Mouse (Mus musculus): Measurements from ENCODE around the gene Neurl4. TPM values are rescaled to one million over a fixed set of nuclear protein-coding genes. Genes with fewer than 3 reads are reported as not detected.

Gene Neurl4
- polyA plus RNA-seq, 1 experiment: not detected

GRCm38 (mm10) chr11:69886907-69887635, 13.8 kb upstream of the Neurl4 start:
- TF ChIP-seq CTCF (IDR thresholded peaks at IDR 0.05; ENCODE audit: insufficient read depth, low read depth, low read length): no peak
- no peak for TF ChIP-seq POLR2A (IDR thresholded peaks at IDR 0.05; ENCODE audit: insufficient read depth, low read depth, low read length)
- no peak overlapping the region for H3K27ac ChIP-seq (ENCODE audit: insufficient read depth, low read depth, low read length)
- H3K4me3 ChIP-seq (ENCODE audit: insufficient read depth, low read depth, low read length): no peak overlapping the region
- no peaks in the 10 kb centered on the region for H3K4me1 ChIP-seq (ENCODE audit: control insufficient read depth, insufficient read depth, low read length)
- WGBS: 68% methylated on average over 8 of the region's 8 CpGs

DNA sequence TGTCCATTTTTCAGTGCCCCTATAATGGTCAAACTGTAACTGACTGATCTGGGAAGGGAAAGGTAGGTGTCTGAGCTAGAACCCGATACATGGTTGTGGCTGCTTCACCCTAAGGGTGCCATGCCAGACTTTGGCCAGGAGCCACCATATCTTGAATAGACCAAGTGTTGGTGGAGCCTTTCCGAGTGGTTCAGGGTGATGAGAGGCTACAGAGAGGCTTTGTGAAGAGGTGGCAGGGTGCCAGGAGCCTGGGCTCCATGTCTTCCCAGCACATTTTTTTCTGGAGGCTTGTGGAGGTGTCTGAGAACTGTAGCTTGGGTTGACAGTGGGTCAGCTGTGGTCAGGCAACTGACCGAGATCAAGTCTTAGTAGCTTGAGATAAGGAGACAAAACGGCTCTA, 9.4 kb upstream of the Neurl4 start:
- WGBS: 44% methylated on average over 4 of the region's 4 CpGs
- TF ChIP-seq CTCF (IDR thresholded peaks at IDR 0.05; ENCODE audit: insufficient read depth, low read depth, low read length) (no peak), POLR2A (IDR thresholded peaks at IDR 0.05; ENCODE audit: insufficient read depth, low read depth, low read length) (no peak)
- Histone ChIP-seq H3K4me3 (ENCODE audit: insufficient read depth, low read depth, low read length) (no peak overlapping the region), H3K4me1 (ENCODE audit: control insufficient read depth, insufficient read depth, low read length) (no peaks in the 10 kb centered on the region), H3K27ac (ENCODE audit: insufficient read depth, low read depth, low read length) (no peak overlapping the region; the same call in 1 of the 2 replicates)

DNA sequence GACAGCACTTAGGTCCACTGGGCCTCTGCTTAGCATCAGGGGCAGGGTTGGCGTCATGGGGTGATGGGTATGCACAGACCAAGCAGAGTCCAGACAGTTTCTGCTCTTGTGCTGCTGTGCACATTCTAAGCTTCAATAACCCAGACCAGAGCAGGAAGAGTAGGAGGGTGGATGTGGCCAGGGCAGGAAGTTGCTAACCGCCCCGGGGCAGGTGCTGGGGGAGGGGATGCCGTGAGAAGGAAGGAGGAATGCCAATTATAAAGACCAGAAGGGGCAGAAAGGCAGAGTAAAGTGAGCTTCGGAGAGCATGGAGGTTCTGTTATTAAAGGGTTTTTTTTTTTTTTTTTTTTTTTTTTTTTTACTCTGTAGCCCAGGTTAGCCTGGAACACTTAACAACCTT, 6.2 kb upstream of the Neurl4 start:
- Histone ChIP-seq H3K4me1 (ENCODE audit: control insufficient read depth, insufficient read depth, low read length) (no peaks in the 10 kb centered on the region), H3K27ac (ENCODE audit: insufficient read depth, low read depth, low read length) (no peak overlapping the region), H3K4me3 (ENCODE audit: insufficient read depth, low read depth, low read length) (no peak overlapping the region; the same call in 1 of the 2 replicates)
- 76% methylated on average over 5 of the region's 5 CpGs for WGBS
- TF ChIP-seq POLR2A (IDR thresholded peaks at IDR 0.05; ENCODE audit: insufficient read depth, low read depth, low read length): no peak
- no peak for TF ChIP-seq CTCF (IDR thresholded peaks at IDR 0.05; ENCODE audit: insufficient read depth, low read depth, low read length)

GRCm38 (mm10) chr11:69895291-69895690, 5.6 kb upstream of the Neurl4 start, which contains the start of gene Acap1:
TSS of gene Acap1 (minus strand) at chr11:69895539.
- TF ChIP-seq CTCF (IDR thresholded peaks at IDR 0.05; ENCODE audit: insufficient read depth, low read depth, low read length) (no peak), POLR2A (IDR thresholded peaks at IDR 0.05; ENCODE audit: insufficient read depth, low read depth, low read length) (no peak)
- Histone ChIP-seq H3K4me3 (ENCODE audit: insufficient read depth, low read depth, low read length) (no peak within 1 kb of the TSS; the same call in 1 of the 2 replicates), H3K4me1 (ENCODE audit: control insufficient read depth, insufficient read depth, low read length) (peaks cover 2% of the 10 kb centered on the region; the same call in 1 of the 2 replicates), H3K27ac (ENCODE audit: insufficient read depth, low read depth, low read length) (no peak within 1 kb of the TSS)
- WGBS: 88% methylated on average over 4 of the region's 4 CpGs

DNA sequence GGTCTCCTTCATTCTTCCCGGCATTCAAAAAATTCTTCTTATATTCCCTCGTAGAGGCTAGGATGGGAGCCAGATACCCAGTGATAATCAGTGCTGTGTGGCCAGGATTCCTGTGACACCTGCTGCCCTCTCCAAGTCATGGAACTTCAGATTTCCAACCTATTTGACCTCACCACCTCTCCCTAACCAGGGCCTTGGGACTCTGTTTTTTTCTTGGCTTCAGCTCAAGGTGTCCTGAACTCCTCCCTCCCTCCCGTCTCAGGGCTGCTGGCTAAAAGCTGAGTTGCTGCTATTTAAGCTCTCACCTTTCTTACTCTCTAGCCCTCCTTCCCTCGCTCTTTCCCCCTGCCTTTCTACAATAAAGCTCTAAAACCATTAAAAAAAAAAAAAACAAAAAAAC, 1.0 kb upstream of the Neurl4 start:
- H3K4me3 ChIP-seq (ENCODE audit: insufficient read depth, low read depth, low read length): no peak overlapping the region
- TF ChIP-seq POLR2A (IDR thresholded peaks at IDR 0.05; ENCODE audit: insufficient read depth, low read depth, low read length): no peak
- TF ChIP-seq CTCF (IDR thresholded peaks at IDR 0.05; ENCODE audit: insufficient read depth, low read depth, low read length): no peak
- H3K4me1 ChIP-seq (ENCODE audit: control insufficient read depth, insufficient read depth, low read length): peaks cover 14% of the 10 kb centered on the region
- no peak overlapping the region for H3K27ac ChIP-seq (ENCODE audit: insufficient read depth, low read depth, low read length)
- WGBS: 15% methylated on average over 4 of the region's 4 CpGs

GRCm38 (mm10) chr11:69901406-69901846, 554 bp downstream of the Neurl4 start:
- under 1% methylated on average over 42 of the region's 42 CpGs for WGBS
- peak overlapping the region; percentile 92 for H3K27ac ChIP-seq (ENCODE audit: insufficient read depth, low read depth, low read length)
- peaks cover 14% of the 10 kb centered on the region for H3K4me1 ChIP-seq (ENCODE audit: control insufficient read depth, insufficient read depth, low read length)
- H3K4me3 ChIP-seq (ENCODE audit: insufficient read depth, low read depth, low read length): peak overlapping the region; percentile 67
- TF ChIP-seq CTCF (IDR thresholded peaks at IDR 0.05; ENCODE audit: insufficient read depth, low read depth, low read length) (no peak), POLR2A (IDR thresholded peaks at IDR 0.05; ENCODE audit: insufficient read depth, low read depth, low read length) (no peak; the same call in 1 of the 2 replicates)

GRCm38 (mm10) chr11:69901993-69902392, 1.1 kb downstream of the Neurl4 start:
- TF ChIP-seq POLR2A (IDR thresholded peaks at IDR 0.05; ENCODE audit: insufficient read depth, low read depth, low read length) (no peak), CTCF (IDR thresholded peaks at IDR 0.05; ENCODE audit: insufficient read depth, low read depth, low read length) (no peak)
- Histone ChIP-seq H3K4me1 (ENCODE audit: control insufficient read depth, insufficient read depth, low read length) (peaks cover 14% of the 10 kb centered on the region), H3K27ac (ENCODE audit: insufficient read depth, low read depth, low read length) (no peak overlapping the region), H3K4me3 (ENCODE audit: insufficient read depth, low read depth, low read length) (peak overlapping the region; percentile 67)
- under 1% methylated on average over 39 of the region's 39 CpGs for WGBS

- WGBS: 80% methylated on average over 13 of the region's 13 CpGs
- Histone ChIP-seq H3K4me3 (ENCODE audit: insufficient read depth, low read depth, low read length) (no peak overlapping the region), H3K27ac (ENCODE audit: insufficient read depth, low read depth, low read length) (no peak overlapping the region), H3K4me1 (ENCODE audit: control insufficient read depth, insufficient read depth, low read length) (peaks cover 14% of the 10 kb centered on the region)
- TF ChIP-seq POLR2A (IDR thresholded peaks at IDR 0.05; ENCODE audit: insufficient read depth, low read depth, low read length): no peak
- TF ChIP-seq CTCF (IDR thresholded peaks at IDR 0.05; ENCODE audit: insufficient read depth, low read depth, low read length): no peak
Observed at GRCm38 (mm10) chr11:69902972-69903371, 2.1 kb downstream of the Neurl4 start.

DNA sequence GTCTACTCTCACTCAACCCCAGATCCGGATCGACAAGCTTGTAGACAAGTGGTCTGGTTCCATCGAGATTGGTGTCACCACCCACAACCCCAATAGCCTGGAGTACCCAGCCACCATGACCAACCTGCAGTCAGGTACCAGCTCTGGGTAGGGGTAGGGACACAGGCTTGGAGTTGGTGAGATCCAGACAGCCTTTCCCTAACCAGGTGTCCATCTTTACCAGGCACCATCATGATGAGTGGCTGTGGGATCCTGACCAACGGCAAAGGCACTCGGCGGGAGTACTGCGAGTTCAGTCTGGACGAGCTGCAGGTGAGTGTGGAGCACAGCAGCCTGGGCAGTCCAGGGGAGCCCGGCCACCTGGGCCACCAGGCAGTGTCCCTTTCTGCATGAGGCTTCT, 3.4 kb downstream of the Neurl4 start:
- whole genome bisulfite sequencing: 93% methylated on average over 9 of the region's 9 CpGs
- no peak for TF ChIP-seq CTCF (IDR thresholded peaks at IDR 0.05; ENCODE audit: insufficient read depth, low read depth, low read length)
- TF ChIP-seq POLR2A (IDR thresholded peaks at IDR 0.05; ENCODE audit: insufficient read depth, low read depth, low read length): no peak

More for the DNA sequence above, 3.4 kb downstream of the Neurl4 start:
- peaks cover 14% of the 10 kb centered on the region for H3K4me1 ChIP-seq (ENCODE audit: control insufficient read depth, insufficient read depth, low read length)
- H3K4me3 ChIP-seq (ENCODE audit: insufficient read depth, low read depth, low read length): no peak overlapping the region
- H3K27ac ChIP-seq (ENCODE audit: insufficient read depth, low read depth, low read length): no peak overlapping the region
